Comparison of ENCODE assay signal across 19 mouse cellular contexts in genomic region chr1:97615525-97615924, GRCm38 (mm10).
"Had no signal": no experiment of that assay in that cellular context is flagged by ENCODE, and none has a peak within 500 bp of the region (broad histone marks: within the 10 kb centered on the region; RNA-seq: fewer than 3 reads in every experiment).

No protein-coding gene starts in this region.

- ATAC-seq: liver, postnatal 0 days; lung, postnatal 0 days; midbrain, embryonic 15.5 days had no signal

- DNase-seq: liver, postnatal 0 days; lung, adult 2 months; lung, postnatal 14 days; lung, postnatal 36 days; retina, postnatal 1 day; right cerebral cortex, adult 18-20 months; right cerebral cortex, postnatal 25 days; right cerebral cortex, postnatal 4 days; spleen, adult 18-20 months; thymus, adult 2 months; thymus, postnatal 25 days had no signal

- H3K4me3 ChIP-seq: liver, embryonic 15.5 days; lung, embryonic 15.5 days; megakaryocyte, embryonic 14.5 days; midbrain, embryonic 13.5 days; midbrain, embryonic 15.5 days; neural tube, embryonic 12.5 days had no signal

- H3K27ac ChIP-seq: liver, embryonic 15.5 days; lung, embryonic 15.5 days; macrophage; midbrain, embryonic 13.5 days; midbrain, embryonic 15.5 days; neural tube, embryonic 12.5 days had no signal
